Mouse (Mus musculus): ENCODE results near the gene Aldh6a1. TPM values are rescaled to one million over a fixed set of nuclear protein-coding genes. Genes with fewer than 3 reads are reported as not detected.

Aldh6a1 gene
- polyA plus RNA-seq, 1 experiment from 2014 or later: 38.7 TPM

DNA sequence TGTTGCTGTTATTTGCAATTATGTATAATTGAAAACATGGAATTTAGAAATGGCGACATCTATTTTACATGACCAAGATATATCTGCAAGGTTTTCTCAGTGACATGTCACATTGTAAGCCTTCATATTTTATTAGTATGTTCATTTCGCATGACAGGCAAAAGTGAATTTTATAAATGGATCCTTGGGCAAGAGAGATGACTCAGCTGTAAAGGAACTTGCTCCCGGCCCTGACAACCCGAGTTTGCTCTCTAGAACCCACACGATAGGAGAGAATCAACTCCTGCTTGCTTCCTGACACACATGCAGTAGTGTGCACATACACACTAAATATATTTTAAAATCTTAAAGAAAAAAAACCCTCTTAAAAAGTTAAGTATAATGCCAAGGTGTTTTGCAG, 10.6 kb upstream of the Aldh6a1 start:
- Histone ChIP-seq H3K9me3 (ENCODE audit: control insufficient read depth, low read length) (no peaks in the 10 kb centered on the region), H3K4me2 (ENCODE audit: low read depth, low read length) (no peak overlapping the region), H3K27ac (replicated peaks; ENCODE audit: low read depth, low read length) (no peak overlapping the region), H3K36me3 (ENCODE audit: control insufficient read depth, insufficient read depth, low read length) (peaks cover 62% of the 10 kb centered on the region), H3K9ac (ENCODE audit: low read depth, low read length) (no peak overlapping the region), H3K27me3 (replicated peaks; ENCODE audit: control insufficient read depth, insufficient read depth, low read length) (no peaks in the 10 kb centered on the region), H3K4me3 (ENCODE audit: low read depth, low read length) (no peak overlapping the region), H3K4me1 (ENCODE audit: control insufficient read depth, insufficient read depth, low read length) (no peaks in the 10 kb centered on the region)
- no peak for DNase-seq (ENCODE audit: low spot score)
- no peak for ATAC-seq (ENCODE audit: low read depth)
- 90% methylated on average over 5 of the region's 5 CpGs for WGBS

DNA sequence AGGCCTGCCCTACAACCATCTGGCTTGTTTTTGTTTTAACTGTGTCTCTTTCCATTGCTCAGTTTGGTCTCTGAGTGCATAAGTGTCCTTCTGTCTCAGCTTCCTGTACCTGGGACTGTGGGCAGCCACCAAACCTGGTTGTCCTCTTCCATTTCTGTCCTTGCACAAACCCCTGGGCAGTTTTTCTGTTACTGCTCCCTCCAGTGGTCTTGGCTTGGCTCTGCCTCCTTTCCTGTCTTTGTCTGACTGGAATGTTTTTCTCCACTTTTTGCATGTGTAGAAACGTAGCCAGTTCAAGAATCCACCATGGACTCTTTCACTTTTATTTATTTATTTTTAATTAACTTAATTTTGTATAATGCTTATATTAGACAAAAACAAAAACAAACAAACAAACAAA, 9.0 kb upstream of the Aldh6a1 start:
- H3K27me3 ChIP-seq (replicated peaks; ENCODE audit: control insufficient read depth, insufficient read depth, low read length): no peaks in the 10 kb centered on the region
- no peak for ATAC-seq (ENCODE audit: low read depth)
- H3K4me2 ChIP-seq (ENCODE audit: low read depth, low read length): no peak overlapping the region
- no peak overlapping the region for H3K9ac ChIP-seq (ENCODE audit: low read depth, low read length)
- WGBS: 67% methylated on average over 1 of the region's 1 CpGs
- H3K4me1 ChIP-seq (ENCODE audit: control insufficient read depth, insufficient read depth, low read length): no peaks in the 10 kb centered on the region
- H3K36me3 ChIP-seq (ENCODE audit: control insufficient read depth, insufficient read depth, low read length): peaks cover 59% of the 10 kb centered on the region
- H3K9me3 ChIP-seq (ENCODE audit: control insufficient read depth, low read length): no peaks in the 10 kb centered on the region
- no peak for DNase-seq (ENCODE audit: low spot score)
- no peak overlapping the region for H3K27ac ChIP-seq (replicated peaks; ENCODE audit: low read depth, low read length)
- H3K4me3 ChIP-seq (ENCODE audit: low read depth, low read length): no peak overlapping the region

DNA sequence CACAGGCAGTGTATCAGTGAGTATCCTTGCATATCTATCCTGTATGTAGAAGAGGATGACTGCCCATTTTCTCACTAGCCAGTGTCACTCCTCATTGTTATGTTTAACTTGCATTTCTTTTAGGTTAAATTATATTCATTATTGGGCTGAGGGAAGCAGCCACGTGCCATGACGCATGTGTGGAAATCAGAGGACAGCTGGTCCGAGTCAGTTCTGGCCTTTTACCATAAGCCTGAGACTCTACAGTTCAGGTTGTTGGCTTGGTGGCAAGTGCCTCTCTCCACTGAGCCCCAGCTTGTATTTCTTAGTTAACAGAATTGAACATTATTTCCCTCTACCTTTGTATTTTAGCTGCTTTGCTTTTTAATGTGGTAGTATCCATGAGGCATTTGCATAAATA, 6.1 kb upstream of the Aldh6a1 start:
- H3K27ac ChIP-seq (replicated peaks; ENCODE audit: low read depth, low read length): no peak overlapping the region
- H3K4me2 ChIP-seq (ENCODE audit: low read depth, low read length): no peak overlapping the region
- no peaks in the 10 kb centered on the region for H3K27me3 ChIP-seq (replicated peaks; ENCODE audit: control insufficient read depth, insufficient read depth, low read length)
- ATAC-seq (ENCODE audit: low read depth) (no peak), DNase-seq (ENCODE audit: low spot score) (no peak)
- peaks cover 34% of the 10 kb centered on the region for H3K36me3 ChIP-seq (ENCODE audit: control insufficient read depth, insufficient read depth, low read length)
- H3K9me3 ChIP-seq (ENCODE audit: control insufficient read depth, low read length): no peaks in the 10 kb centered on the region
- H3K4me3 ChIP-seq (ENCODE audit: low read depth, low read length): no peak overlapping the region
- H3K9ac ChIP-seq (ENCODE audit: low read depth, low read length): no peak overlapping the region
- WGBS: 92% methylated on average over 3 of the region's 3 CpGs
- no peaks in the 10 kb centered on the region; the same call in 1 of the 2 replicates for H3K4me1 ChIP-seq (ENCODE audit: control insufficient read depth, insufficient read depth, low read length)

DNA sequence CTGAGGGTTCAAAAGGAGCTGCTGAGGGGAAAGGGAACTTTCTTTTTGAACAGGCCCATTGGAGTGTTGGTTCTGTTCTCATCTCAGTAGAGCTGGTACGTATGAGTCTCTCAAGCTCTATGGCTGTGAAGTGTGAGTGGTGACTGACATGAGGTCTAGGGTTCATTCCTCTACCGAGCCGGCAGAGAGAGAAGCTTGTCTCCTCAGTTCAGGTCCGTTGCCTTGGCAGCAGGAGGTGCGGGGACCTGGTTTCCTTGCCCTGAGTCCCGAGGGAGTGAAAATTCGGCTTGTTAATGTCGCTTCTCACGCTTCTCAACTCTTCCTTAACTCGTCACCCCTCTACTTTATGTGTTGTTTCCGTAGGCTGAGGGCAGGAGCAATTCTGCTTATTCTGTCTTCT, 997 bp upstream of the Aldh6a1 start:
- peak overlapping the region; percentile 72 for H3K4me2 ChIP-seq (ENCODE audit: low read depth, low read length)
- no peaks in the 10 kb centered on the region for H3K36me3 ChIP-seq (ENCODE audit: control insufficient read depth, insufficient read depth, low read length)
- peak; percentile 4 for DNase-seq (ENCODE audit: low spot score)
- no peak for ATAC-seq (ENCODE audit: low read depth)
- peak overlapping the region; percentile 71 for H3K9ac ChIP-seq (ENCODE audit: low read depth, low read length)
- H3K27me3 ChIP-seq (replicated peaks; ENCODE audit: control insufficient read depth, insufficient read depth, low read length): no peaks in the 10 kb centered on the region
- H3K9me3 ChIP-seq (ENCODE audit: control insufficient read depth, low read length): no peaks in the 10 kb centered on the region
- H3K4me3 ChIP-seq (ENCODE audit: low read depth, low read length): peak overlapping the region; percentile 62
- WGBS: under 1% methylated on average over 11 of the region's 11 CpGs
- H3K4me1 ChIP-seq (ENCODE audit: control insufficient read depth, insufficient read depth, low read length): no peaks in the 10 kb centered on the region; the same call in 1 of the 2 replicates
- peak overlapping the region; percentile 49 for H3K27ac ChIP-seq (replicated peaks; ENCODE audit: low read depth, low read length)

DNA sequence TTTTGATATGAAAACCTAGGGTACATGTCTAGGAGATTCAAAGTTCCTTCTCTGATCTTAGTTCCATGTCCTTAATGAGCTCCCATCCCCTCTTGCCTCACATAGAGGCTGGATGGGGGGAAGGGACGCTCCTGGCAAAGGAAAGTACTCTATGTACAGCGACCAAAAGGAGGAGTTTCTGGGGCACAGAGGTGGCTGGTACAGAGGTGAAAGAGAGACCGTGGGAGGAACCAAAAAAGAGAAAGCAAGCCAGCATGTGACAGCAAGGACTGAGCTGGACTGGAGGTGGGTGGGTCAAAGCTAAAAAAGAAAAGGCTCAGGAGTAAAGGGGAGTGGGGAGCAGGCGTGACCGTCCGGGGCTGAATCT, 470 bp downstream of the Aldh6a1 start:
- no peak for ATAC-seq (ENCODE audit: low read depth)

DNA sequence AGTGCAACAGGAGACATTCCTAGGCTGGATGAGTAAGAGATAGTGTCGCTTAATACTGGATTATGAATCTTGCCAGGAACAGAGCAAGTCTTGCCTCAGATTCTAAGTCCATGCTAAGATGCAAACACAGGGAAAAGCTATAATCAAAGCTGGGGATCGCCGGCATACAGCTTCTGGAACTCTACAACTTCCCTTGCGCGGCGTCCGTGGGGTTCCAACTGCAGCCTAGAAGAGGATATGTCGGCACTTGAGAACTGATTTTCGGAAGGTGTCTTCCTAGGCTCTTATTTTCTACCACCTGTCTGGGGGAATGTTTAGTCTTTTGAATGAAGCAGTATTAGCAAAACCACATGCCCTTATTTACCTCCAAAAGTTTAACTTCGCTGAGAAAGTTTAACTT, 917 bp downstream of the Aldh6a1 start:
- no peaks in the 10 kb centered on the region for H3K9me3 ChIP-seq (ENCODE audit: control insufficient read depth, low read length)
- peak overlapping the region; percentile 72 for H3K4me2 ChIP-seq (ENCODE audit: low read depth, low read length)
- H3K4me3 ChIP-seq (ENCODE audit: low read depth, low read length): peak overlapping the region; percentile 62
- no peaks in the 10 kb centered on the region; the same call in 1 of the 2 replicates for H3K4me1 ChIP-seq (ENCODE audit: control insufficient read depth, insufficient read depth, low read length)
- H3K27me3 ChIP-seq (replicated peaks; ENCODE audit: control insufficient read depth, insufficient read depth, low read length): no peaks in the 10 kb centered on the region
- WGBS: 49% methylated on average over 10 of the region's 10 CpGs
- H3K36me3 ChIP-seq (ENCODE audit: control insufficient read depth, insufficient read depth, low read length): no peaks in the 10 kb centered on the region
- ATAC-seq (ENCODE audit: low read depth) (no peak), DNase-seq (ENCODE audit: low spot score) (no peak)
- no peak overlapping the region for H3K27ac ChIP-seq (replicated peaks; ENCODE audit: low read depth, low read length)
- H3K9ac ChIP-seq (ENCODE audit: low read depth, low read length): peak overlapping the region; percentile 69; the same call in 1 of the 2 replicates

More for the DNA sequence above, 470 bp downstream of the Aldh6a1 start:
- Histone ChIP-seq H3K27ac (replicated peaks; ENCODE audit: low read depth, low read length) (peak overlapping the region; percentile 56; the same call in 1 of the 2 replicates), H3K27me3 (replicated peaks; ENCODE audit: control insufficient read depth, insufficient read depth, low read length) (no peaks in the 10 kb centered on the region), H3K9ac (ENCODE audit: low read depth, low read length) (peak overlapping the region; percentile 69), H3K4me2 (ENCODE audit: low read depth, low read length) (peak overlapping the region; percentile 72), H3K4me1 (ENCODE audit: control insufficient read depth, insufficient read depth, low read length) (no peaks in the 10 kb centered on the region; the same call in 1 of the 2 replicates), H3K36me3 (ENCODE audit: control insufficient read depth, insufficient read depth, low read length) (no peaks in the 10 kb centered on the region), H3K4me3 (ENCODE audit: low read depth, low read length) (peak overlapping the region; percentile 62), H3K9me3 (ENCODE audit: control insufficient read depth, low read length) (no peaks in the 10 kb centered on the region)
- WGBS: 0% methylated on average over 6 of the region's 6 CpGs
- DNase-seq (ENCODE audit: low spot score): peak; percentile 23

DNA sequence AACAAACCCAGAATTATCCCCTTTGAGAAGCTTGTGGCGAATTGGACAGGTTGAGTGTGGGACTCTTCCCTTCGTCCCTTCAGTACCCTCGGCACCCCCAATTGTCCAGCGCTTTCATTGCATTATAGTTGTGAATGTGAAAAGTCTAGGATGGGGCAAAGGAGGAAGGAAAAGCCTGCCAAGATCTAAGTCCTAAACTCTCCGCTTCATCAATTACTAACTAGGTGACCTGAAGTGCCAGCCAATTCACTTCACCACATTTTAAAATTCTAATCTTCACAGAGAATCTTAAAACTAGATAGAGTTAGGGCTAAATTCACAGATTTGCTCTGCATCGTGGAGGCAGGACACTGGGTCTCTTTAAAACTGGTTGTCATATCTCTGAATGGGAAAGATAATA, 2.6 kb downstream of the Aldh6a1 start:
- Histone ChIP-seq H3K36me3 (ENCODE audit: control insufficient read depth, insufficient read depth, low read length) (no peaks in the 10 kb centered on the region), H3K27ac (replicated peaks; ENCODE audit: low read depth, low read length) (no peak overlapping the region), H3K27me3 (replicated peaks; ENCODE audit: control insufficient read depth, insufficient read depth, low read length) (no peaks in the 10 kb centered on the region), H3K9ac (ENCODE audit: low read depth, low read length) (no peak overlapping the region), H3K4me3 (ENCODE audit: low read depth, low read length) (no peak overlapping the region), H3K9me3 (ENCODE audit: control insufficient read depth, low read length) (no peaks in the 10 kb centered on the region), H3K4me1 (ENCODE audit: control insufficient read depth, insufficient read depth, low read length) (no peaks in the 10 kb centered on the region; the same call in 1 of the 2 replicates), H3K4me2 (ENCODE audit: low read depth, low read length) (no peak overlapping the region)
- DNase-seq (ENCODE audit: low spot score) (no peak), ATAC-seq (ENCODE audit: low read depth) (no peak)
- WGBS: 86% methylated on average over 6 of the region's 6 CpGs

DNA sequence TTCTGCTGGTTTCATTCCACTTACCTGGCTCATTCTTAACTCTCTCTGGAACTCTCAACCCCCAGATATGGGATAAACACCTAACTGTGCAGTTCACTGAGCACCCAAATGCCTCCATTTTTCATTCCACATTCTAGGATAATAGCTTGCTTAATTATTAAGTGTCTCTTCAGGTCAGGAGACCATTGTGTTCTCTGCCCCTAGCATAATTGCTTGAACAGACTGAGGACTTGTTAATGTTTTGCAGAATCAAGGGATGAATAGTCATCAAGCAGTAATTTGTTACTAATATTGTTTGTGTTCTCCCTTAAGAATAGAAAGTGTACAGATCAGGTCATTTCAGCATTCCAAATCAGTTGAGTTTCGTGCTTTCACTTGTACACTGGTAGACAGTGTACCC, 3.4 kb downstream of the Aldh6a1 start:
- H3K36me3 ChIP-seq (ENCODE audit: control insufficient read depth, insufficient read depth, low read length): 0 out of 2 replicates have a peak, but pooled peaks cover 3% of the 10 kb centered on the region
- WGBS: 78% methylated on average over 1 of the region's 1 CpGs
- no peak overlapping the region for H3K4me2 ChIP-seq (ENCODE audit: low read depth, low read length)
- no peak overlapping the region for H3K9ac ChIP-seq (ENCODE audit: low read depth, low read length)
- no peaks in the 10 kb centered on the region for H3K27me3 ChIP-seq (replicated peaks; ENCODE audit: control insufficient read depth, insufficient read depth, low read length)
- no peak overlapping the region for H3K4me3 ChIP-seq (ENCODE audit: low read depth, low read length)
- H3K4me1 ChIP-seq (ENCODE audit: control insufficient read depth, insufficient read depth, low read length): no peaks in the 10 kb centered on the region; the same call in 1 of the 2 replicates
- DNase-seq (ENCODE audit: low spot score) (no peak), ATAC-seq (ENCODE audit: low read depth) (no peak)
- H3K27ac ChIP-seq (replicated peaks; ENCODE audit: low read depth, low read length): no peak overlapping the region
- no peaks in the 10 kb centered on the region for H3K9me3 ChIP-seq (ENCODE audit: control insufficient read depth, low read length)

DNA sequence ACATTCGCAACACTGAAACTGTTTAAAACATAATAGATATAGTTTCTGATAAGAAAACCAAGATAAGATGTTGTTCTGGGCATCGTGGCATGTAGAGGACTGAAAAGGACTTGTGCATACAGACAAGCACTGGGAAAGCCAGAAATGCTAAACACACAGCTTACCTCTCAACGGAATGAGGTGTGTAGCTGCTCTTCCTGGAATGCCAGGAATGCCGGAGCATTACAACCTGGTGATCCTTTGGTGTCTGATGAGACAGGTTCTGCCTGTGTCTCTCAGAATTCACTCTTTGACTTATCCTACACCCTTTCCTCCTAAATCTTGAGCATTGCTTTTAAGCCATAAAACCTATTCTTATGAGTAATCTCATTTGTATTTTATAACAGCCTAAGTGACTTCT, 8.3 kb downstream of the Aldh6a1 start:
- no peak overlapping the region for H3K27ac ChIP-seq (replicated peaks; ENCODE audit: low read depth, low read length)
- 71% methylated on average over 4 of the region's 4 CpGs for WGBS
- ATAC-seq (ENCODE audit: low read depth) (no peak), DNase-seq (ENCODE audit: low spot score) (no peak)
- no peak overlapping the region for H3K4me3 ChIP-seq (ENCODE audit: low read depth, low read length)
- H3K4me2 ChIP-seq (ENCODE audit: low read depth, low read length): no peak overlapping the region
- peaks cover 12% of the 10 kb centered on the region; the same call in 1 of the 2 replicates for H3K36me3 ChIP-seq (ENCODE audit: control insufficient read depth, insufficient read depth, low read length)
- no peaks in the 10 kb centered on the region for H3K9me3 ChIP-seq (ENCODE audit: control insufficient read depth, low read length)
- H3K9ac ChIP-seq (ENCODE audit: low read depth, low read length): no peak overlapping the region
- H3K27me3 ChIP-seq (replicated peaks; ENCODE audit: control insufficient read depth, insufficient read depth, low read length): no peaks in the 10 kb centered on the region
- H3K4me1 ChIP-seq (ENCODE audit: control insufficient read depth, insufficient read depth, low read length): no peaks in the 10 kb centered on the region

Measured in embryonic facial prominence, embryonic 14.5 days (tissue).